In genomic region chr1:57510359-57511120, GRCm38 (mm10) we compare ENCODE assay signal across 18 mouse cellular contexts.
DNase-seq lines count a peak whose midpoint lies in the region; ATAC-seq lines count a peak whose summit lies in the region.
"Had no signal": no experiment of that assay in that cellular context is flagged by ENCODE, and none has a peak within 500 bp of the region (broad histone marks: within the 10 kb centered on the region; RNA-seq: fewer than 3 reads in every experiment).

No protein-coding gene starts in this region.

- no peaks in the 10 kb centered on the region for H3K27me3 ChIP-seq in limb, embryonic 13.5 days
- no peaks in the 10 kb centered on the region for H3K27me3 ChIP-seq in limb, embryonic 10.5 days (ENCODE audit: low read depth, poor library complexity, severe bottlenecking)
- no peaks in the 10 kb centered on the region for H3K27me3 ChIP-seq in limb, embryonic 15.5 days
- H3K27me3 ChIP-seq: neural tube, embryonic 13.5 days had no signal

- peak; percentile 94 for ATAC-seq in frontal cortex, adult (ENCODE audit: low TSS enrichment)
- peak; percentile 82 for ATAC-seq in limb, embryonic 13.5 days (ENCODE audit: low FRiP score, low read depth)
- ATAC-seq in limb, embryonic 15.5 days (ENCODE audit: insufficient number of reproducible peaks, low FRiP score, low TSS enrichment, low read depth): peak; percentile 52; the same call in 1 of the 2 replicates
- ATAC-seq: hindbrain, embryonic 16.5 days; lung, postnatal 0 days had no signal

- WGBS in limb, embryonic 13.5 days: 69% methylated on average over 9 of the region's 9 CpGs
- WGBS in limb, embryonic 10.5 days: 76% methylated on average over 8 of the region's 9 CpGs
- 70% methylated on average over 8 of the region's 9 CpGs for WGBS in limb, embryonic 15.5 days

- no peaks in the 10 kb centered on the region for H3K36me3 ChIP-seq in limb, embryonic 13.5 days
- H3K36me3 ChIP-seq in limb, embryonic 10.5 days: no peaks in the 10 kb centered on the region
- H3K36me3 ChIP-seq in limb, embryonic 15.5 days: no peaks in the 10 kb centered on the region
- H3K36me3 ChIP-seq: heart, embryonic 10.5 days; neural tube, embryonic 13.5 days had no signal

- DNase-seq in frontal cortex, postnatal 10 days (ENCODE audit: low spot score in 2 of 2): no peak
- no peak for DNase-seq in limb, embryonic 10.5 days (ENCODE audit: low spot score)
- DNase-seq in brain, embryonic 18.5 days (ENCODE audit: low read depth, low spot score): peak; percentile 34
- no peak for DNase-seq in kidney, postnatal 36 days
- DNase-seq: cerebellum, adult 2 months; heart, postnatal 14 days; kidney, adult 2 months; kidney, postnatal 25 days; spleen, adult 18-20 months; thymus, postnatal 4 days had no signal

- no peak overlapping the region; the same call in 1 of the 2 replicates for H3K27ac ChIP-seq in limb, embryonic 13.5 days
- no peak overlapping the region for H3K27ac ChIP-seq in limb, embryonic 10.5 days
- peak overlapping the region; percentile 38; the same call in 1 of the 2 replicates for H3K27ac ChIP-seq in limb, embryonic 15.5 days
- H3K27ac ChIP-seq: heart, embryonic 10.5 days; left cerebral cortex, adult 2 months; neural tube, embryonic 13.5 days had no signal

- H3K4me3 ChIP-seq in limb, embryonic 13.5 days: no peak overlapping the region
- H3K4me3 ChIP-seq in limb, embryonic 10.5 days: no peak overlapping the region
- no peak overlapping the region for H3K4me3 ChIP-seq in limb, embryonic 15.5 days
- H3K4me3 ChIP-seq: heart, embryonic 10.5 days; left cerebral cortex, adult 2 months; neural tube, embryonic 13.5 days had no signal

- no peak overlapping the region for H3K4me2 ChIP-seq in limb, embryonic 13.5 days (replicated peaks)
- no peak overlapping the region for H3K4me2 ChIP-seq in limb, embryonic 15.5 days
- H3K4me2 ChIP-seq: neural tube, embryonic 13.5 days had no signal

- 0 out of 2 replicates have a peak, but pooled peaks cover 3% of the 10 kb centered on the region for H3K9me3 ChIP-seq in limb, embryonic 13.5 days
- no peaks in the 10 kb centered on the region for H3K9me3 ChIP-seq in limb, embryonic 10.5 days (replicated peaks)
- no peaks in the 10 kb centered on the region for H3K9me3 ChIP-seq in limb, embryonic 15.5 days
- H3K9me3 ChIP-seq: heart, embryonic 10.5 days; neural tube, embryonic 13.5 days had no signal

- 0 out of 2 replicates have a peak, but pooled peaks cover 2% of the 10 kb centered on the region for H3K4me1 ChIP-seq in limb, embryonic 13.5 days
- H3K4me1 ChIP-seq in limb, embryonic 10.5 days: no peaks in the 10 kb centered on the region
- no peaks in the 10 kb centered on the region for H3K4me1 ChIP-seq in limb, embryonic 15.5 days
- H3K4me1 ChIP-seq: heart, embryonic 10.5 days; neural tube, embryonic 13.5 days had no signal

- H3K9ac ChIP-seq in limb, embryonic 13.5 days: no peak overlapping the region
- H3K9ac ChIP-seq in limb, embryonic 15.5 days: no peak overlapping the region
- H3K9ac ChIP-seq: neural tube, embryonic 13.5 days had no signal
